Mouse (Mus musculus): ENCODE data around the gene Hoxc10.

Gene Hoxc10

GRCm38 (mm10) chr15:102943468-102943813 is 23.2 kb upstream of the Hoxc10 start:
- no peak for DNase-seq (ENCODE audit: extremely low read depth, low read depth, low spot score)

DNA sequence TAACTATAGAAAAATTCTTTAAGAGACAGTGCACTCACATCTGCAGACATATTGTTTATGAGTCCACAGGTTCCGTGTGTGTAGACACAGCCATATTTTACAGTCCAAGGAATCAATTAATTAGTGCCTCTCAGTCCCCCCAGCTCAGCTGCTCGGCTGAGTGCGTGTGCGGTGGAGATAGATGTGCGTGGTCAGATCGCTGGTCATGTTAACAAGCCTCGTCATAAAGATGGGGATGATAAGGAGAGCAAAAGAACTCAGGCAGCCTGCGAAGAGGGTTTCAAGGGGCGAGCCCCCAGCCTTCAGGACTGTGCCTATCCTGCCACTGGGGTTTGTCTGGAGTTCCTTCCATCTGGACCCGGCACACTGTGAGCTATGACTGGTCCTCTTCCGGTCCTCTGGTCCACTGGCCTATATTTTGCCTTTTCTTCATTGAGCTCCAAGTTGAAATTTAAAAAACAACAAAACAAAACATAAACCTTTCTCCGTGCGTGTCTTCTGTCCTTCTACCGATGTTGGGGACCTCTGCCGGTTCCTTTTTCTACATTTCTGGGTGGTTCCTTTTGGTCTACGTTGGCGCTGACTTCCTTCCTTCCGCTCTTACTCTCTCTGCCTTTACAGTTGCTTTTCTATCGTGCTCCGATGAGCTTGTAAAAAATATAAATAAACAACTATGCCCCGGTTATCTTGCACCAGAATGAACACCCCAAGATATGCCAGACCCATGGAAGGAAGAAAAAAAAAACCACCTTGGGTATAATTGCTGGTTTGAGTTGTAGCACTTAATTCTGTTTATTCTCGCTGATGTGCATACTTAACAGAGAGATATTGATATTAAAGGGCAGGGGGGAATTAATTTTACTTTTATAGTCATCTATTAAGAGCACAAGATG is 21.2 kb upstream of the Hoxc10 start:
- no peak for DNase-seq (ENCODE audit: extremely low read depth, low read depth, low spot score)

DNA sequence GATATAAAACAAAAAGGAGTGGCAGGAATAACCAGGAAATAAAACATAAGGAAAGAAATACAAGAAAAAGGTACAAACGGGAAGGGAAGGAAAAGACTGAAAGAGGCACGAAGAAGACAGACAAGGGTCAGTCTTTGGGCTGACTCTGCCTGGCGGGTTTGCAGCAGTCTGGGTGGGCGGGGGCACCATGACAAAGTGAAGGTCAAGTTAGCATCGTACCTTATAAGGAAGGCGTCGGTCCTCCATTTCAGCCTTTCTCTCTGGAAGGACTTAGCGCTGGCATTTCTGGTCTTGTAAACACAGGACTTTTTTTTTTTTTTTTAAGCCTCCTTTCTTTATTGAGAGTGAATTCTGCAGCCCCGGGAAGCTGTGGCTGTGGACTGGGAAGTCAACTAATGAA is 19.3 kb upstream of the Hoxc10 start:
- no peak for DNase-seq (ENCODE audit: extremely low read depth, low read depth, low spot score)

DNA sequence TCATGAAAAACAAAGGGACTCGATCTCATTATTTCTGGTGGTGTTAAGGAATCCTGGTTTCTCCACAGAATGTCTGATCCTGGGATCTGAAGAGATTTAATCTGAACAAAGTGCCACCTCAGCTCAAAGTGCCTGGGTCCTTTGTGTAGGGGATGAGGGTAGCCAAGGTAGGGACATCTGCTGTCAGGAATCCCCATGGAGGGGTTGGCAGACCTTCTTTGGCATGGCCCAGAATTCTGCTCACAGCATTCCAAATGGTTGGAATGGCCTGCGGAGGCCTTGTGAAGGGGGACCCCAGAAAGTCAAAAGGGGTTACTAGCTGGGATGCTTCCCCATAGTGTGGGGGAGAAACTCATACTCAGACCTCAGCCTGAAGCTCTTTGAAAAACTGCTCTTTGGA is 17.8 kb upstream of the Hoxc10 start:
- no peak for DNase-seq (ENCODE audit: extremely low read depth, low read depth, low spot score)

- no peak for DNase-seq (ENCODE audit: extremely low read depth, low read depth, low spot score)
Measured at GRCm38 (mm10) chr15:102949696-102950095, 16.9 kb upstream of the Hoxc10 start.

GRCm38 (mm10) chr15:102950877-102951276 is 15.7 kb upstream of the Hoxc10 start:
- no peak for DNase-seq (ENCODE audit: extremely low read depth, low read depth, low spot score)

- no peak for DNase-seq (ENCODE audit: extremely low read depth, low read depth, low spot score)
Measured at GRCm38 (mm10) chr15:102953561-102953960, 13.0 kb upstream of the Hoxc10 start.

DNA sequence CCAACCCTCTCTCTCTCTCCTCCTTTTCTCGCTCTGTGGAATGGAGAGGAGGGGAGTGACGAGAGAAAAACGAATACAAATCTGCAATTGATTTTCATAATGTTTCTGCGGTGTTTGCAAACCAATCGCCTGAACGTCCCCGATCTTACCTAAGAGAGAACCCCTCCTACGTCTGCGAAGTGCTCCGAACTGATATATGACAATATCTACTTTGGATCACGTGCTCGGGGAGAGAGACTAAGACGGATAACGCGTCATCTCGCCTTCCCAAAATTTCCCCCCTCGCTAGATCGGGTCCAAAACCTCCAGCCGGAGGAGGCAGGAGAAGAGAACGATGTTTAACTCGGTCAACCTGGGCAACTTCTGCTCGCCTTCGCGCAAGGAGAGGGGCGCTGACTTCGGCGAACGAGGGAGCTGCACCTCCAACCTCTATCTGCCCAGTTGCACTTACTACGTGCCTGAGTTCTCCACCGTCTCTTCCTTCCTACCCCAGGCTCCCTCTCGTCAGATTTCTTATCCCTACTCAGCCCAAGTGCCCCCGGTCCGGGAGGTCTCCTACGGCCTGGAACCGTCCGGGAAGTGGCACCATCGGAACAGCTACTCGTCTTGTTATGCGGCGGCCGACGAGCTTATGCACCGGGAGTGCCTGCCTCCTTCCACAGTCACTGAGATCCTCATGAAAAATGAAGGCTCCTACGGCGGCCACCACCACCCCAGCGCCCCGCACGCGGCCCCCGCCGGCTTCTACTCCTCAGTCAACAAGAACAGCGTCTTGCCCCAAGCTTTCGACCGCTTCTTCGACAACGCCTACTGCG is 12.2 kb upstream of the Hoxc10 start, which contains the start of gene Hoxc11:
Hoxc11 (plus strand) TSS at position 236 of the 815 bp plus-strand sequence.
- DNase-seq (ENCODE audit: extremely low read depth, low read depth, low spot score), result no peak

- no peak for DNase-seq (ENCODE audit: extremely low read depth, low read depth, low spot score)
Measured at GRCm38 (mm10) chr15:102955007-102955382, 11.6 kb upstream of the Hoxc10 start.

GRCm38 (mm10) chr15:102955833-102956640 is 10.6 kb upstream of the Hoxc10 start:
- DNase-seq (ENCODE audit: extremely low read depth, low read depth, low spot score), result no peak

DNA sequence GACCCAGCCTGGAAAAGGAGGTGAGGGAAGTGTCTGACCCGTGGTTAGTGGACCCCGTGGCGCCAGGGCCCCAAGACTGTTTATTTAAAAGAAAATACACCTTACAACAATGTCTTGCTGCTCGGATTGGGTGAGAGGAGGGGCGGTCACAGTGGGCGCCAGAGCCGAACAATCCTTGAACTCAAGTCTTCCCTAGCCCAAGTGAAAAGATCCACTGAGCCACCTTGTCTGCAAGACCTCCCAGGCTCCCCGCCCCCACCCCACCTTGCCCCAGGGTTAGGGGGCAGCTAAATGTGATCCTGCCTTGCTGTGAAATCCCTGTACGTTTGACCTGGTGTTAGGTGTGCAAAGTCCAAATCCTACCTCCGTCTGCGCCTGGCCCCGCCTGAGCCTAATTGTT is 9.7 kb upstream of the Hoxc10 start:
- no peak for DNase-seq (ENCODE audit: extremely low read depth, low read depth, low spot score)

DNA sequence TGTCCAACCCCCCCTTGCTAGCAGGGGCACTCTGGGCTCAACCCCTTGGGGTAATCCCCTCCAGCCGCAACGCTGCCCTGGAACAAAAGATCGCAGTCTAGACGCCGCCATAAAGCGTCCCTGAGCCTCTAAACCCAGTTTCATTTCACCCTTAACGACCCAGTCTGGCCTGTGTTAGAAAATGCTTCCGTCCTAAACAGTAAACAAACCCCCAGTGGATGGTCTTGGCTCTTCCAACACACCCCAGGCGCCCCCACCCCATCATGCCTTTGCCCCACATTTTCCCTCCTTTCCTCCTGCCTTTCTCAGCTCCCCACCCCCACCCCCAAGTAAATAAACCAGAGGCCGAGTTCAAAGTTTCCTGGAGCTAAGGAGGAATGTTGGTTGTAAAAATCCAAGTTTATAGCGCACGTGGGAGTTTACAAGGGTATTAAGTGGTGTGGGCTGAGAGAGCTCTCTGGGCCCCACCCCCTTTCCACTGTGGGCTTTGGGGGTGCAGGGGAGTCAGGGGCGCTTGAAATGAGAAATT is 6.9 kb upstream of the Hoxc10 start:
- no peak for DNase-seq (ENCODE audit: extremely low read depth, low read depth, low spot score)

- DNase-seq (ENCODE audit: extremely low read depth, low read depth, low spot score), result no peak
Measured at GRCm38 (mm10) chr15:102961728-102962127, 4.9 kb upstream of the Hoxc10 start.

DNA sequence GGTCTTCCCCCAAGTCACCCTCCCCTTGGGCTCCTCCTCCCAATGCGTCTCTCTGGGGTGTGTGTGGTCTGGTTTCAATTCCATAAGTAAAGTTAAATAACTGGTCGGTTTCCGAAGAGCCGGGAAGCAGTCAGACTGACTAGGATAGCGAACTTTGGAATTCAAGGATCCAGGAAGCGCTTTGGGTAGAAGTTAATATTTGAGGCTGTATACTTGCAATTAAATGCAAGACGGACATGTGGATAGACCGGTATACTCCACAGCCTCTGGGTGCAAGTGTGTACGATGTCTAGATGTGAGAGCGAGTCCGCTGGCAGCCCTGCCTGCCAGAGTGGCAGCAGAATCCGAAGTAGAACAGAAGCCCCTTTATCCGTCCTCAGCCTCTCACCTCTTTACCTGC is 4.1 kb upstream of the Hoxc10 start:
- DNase-seq (ENCODE audit: extremely low read depth, low read depth, low spot score), result no peak

GRCm38 (mm10) chr15:102963259-102963658 is 3.3 kb upstream of the Hoxc10 start:
- DNase-seq (ENCODE audit: extremely low read depth, low read depth, low spot score), result no peak

DNA sequence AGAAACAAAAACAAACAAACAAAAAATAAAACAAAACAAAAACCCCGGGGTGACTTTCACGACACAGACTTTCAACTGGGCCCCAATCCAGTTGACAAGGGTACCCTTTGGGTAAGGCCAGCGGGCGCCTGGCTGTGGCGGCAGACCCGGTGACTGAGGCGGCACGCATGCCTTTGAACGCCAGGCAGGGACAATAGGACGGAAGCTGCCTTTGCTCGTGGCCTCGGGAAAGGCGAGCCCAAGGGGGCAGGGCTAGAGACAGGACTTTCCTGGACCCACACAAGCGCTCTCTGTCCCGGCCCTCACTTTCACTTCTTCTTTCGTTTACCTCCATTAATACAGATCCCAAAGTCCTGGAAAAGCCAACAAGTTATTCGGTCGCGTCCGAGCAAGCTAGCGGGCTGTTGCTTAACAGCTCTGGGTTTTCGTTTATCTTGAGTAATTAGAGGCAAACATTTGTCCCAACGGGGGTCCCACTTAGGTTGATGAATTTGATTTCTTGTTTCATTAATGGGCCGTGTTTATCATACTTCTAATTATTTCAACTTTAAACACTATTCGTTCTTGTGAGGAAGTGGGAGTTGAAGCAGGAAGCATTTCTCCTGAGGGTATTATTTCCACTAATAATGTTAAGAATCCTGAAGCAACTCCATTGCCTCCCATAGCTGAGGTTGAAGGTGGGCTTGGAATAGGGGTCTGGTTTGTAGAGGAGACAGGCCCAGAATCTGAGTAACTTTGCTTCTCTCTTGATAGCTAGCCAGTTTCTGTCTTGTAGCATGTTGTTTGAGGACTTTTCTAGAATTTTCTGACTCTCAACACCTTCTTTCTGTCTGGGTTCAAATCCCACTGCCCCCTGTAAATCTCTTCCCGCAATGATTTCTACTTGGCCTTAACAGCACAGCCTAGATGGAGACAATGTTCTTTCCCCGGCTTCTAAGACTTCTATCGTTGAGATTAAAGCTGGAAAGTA is 2.6 kb upstream of the Hoxc10 start:
- no peak for DNase-seq (ENCODE audit: extremely low read depth, low read depth, low spot score)

GRCm38 (mm10) chr15:102965003-102965891 is 1.3 kb upstream of the Hoxc10 start:
- DNase-seq (ENCODE audit: extremely low read depth, low read depth, low spot score), result no peak

DNA sequence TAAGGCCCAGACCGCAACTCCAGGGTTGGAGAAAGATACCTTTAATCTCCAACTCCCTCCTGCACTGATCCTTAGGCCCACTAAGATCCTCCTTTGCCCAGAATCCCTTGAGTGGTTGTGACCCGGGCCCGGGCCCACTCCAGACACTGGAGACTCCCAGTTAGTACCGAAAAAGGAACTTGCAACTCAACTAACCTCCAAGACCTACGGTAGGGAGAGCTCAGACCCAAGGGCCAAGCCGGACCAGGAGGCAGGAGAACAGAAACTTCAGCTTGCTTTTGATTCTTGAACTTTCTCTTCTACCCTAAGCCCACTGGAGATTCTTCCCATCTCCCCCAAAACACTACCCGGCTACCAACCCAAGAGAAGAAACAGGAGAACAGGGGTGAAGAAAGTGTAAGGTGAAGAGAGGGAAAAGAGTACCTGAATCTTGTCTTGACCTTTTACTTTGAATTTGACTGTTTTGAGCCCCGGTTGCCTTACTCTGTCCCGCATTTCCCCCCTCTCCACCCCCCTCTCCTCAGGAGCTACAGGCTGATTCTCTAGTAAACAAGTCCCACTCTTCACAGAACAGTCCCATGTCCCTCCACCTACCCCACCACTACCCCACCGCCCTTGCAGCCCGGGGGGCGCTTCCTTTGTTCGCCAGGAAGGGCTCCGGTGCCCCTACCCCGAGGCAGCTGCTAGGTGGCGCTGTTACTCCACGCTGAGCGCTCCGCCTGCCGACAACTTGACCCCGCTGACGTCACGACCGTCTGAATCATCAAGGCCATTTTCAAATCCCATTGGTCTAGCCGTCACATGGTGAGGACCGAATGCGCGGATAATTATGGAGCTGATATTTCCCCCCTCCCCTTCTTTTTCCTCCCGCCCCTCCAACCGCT is 462 bp upstream of the Hoxc10 start:
- DNase-seq (ENCODE audit: extremely low read depth, low read depth, low spot score), result no peak

All from fat pad, adult 2 months (tissue).